Mouse (Mus musculus) stomach, embryonic 15.5 days (tissue): ENCODE measurements around the gene Nos3. TPM values are rescaled to one million over a fixed set of nuclear protein-coding genes. Genes with fewer than 3 reads are reported as not detected.

Source experiments
- ATAC-seq: fragments of 200-750 bp; cut with Nextera tagmentation; 2 replicates; pipeline ENCODE4 v1.8.0; 2017; ENCODE audit warnings: low read depth, moderate number of reproducible peaks, moderate TSS enrichment; ENCODE audit not compliant: insufficient read depth, low FRiP score
- H3K27ac ChIP-seq: fragments of 300-500 bp; sonication (generic); 2 replicates; pipeline ENCODE4 v1.5.1; 2015; ENCODE audit warnings: mild to moderate bottlenecking, inconsistent platforms
- H3K27me3 ChIP-seq: fragments of 300-500 bp; sonication (generic); replicated peaks from 2 replicates; pipeline ENCODE4 v1.6.1; 2015; ENCODE audit warnings: inconsistent platforms
- H3K36me3 ChIP-seq: fragments of 300-500 bp; sonication (generic); 2 replicates; pipeline ENCODE4 v1.6.1; 2015; ENCODE audit warnings: inconsistent platforms
- H3K4me1 ChIP-seq: fragments of 300-500 bp; sonication (generic); 2 replicates; pipeline ENCODE4 v1.6.1; 2015; ENCODE audit warnings: inconsistent platforms
- H3K4me2 ChIP-seq: fragments of 300-500 bp; sonication (generic); 2 replicates; pipeline ENCODE4 v1.6.1; 2015; ENCODE audit warnings: mild to moderate bottlenecking, inconsistent platforms
- H3K4me3 ChIP-seq: fragments of 300-500 bp; sonication (generic); replicated peaks from 2 replicates; pipeline ENCODE4 v1.5.1; 2015; ENCODE audit warnings: inconsistent platforms
- H3K9ac ChIP-seq: fragments of 300-500 bp; sonication (generic); 2 replicates; pipeline ENCODE4 v1.6.1; 2015; ENCODE audit warnings: inconsistent platforms
- H3K9me3 ChIP-seq: fragments of 300-500 bp; sonication (generic); 2 replicates; pipeline ENCODE4 v1.6.1; 2016; ENCODE audit warnings: inconsistent platforms
- WGBS: fragments of 180-500 bp; shearing (Covaris S2); methylation state at CpG from one replicate; pipeline ENCODE4 v1.1.7; 2015; 5-methylcytosine and 5-hydroxymethylcytosine counted together
- polyA plus RNA-seq: library from polyadenylated mRNA; unstranded; fragments of >200 nt; fragmentation: Nextera tagmentation; extraction: Ambion mirVana; gene quantifications from 2 replicates; pipeline ENCODE4 v1.2.1, GENCODE M21; 2015

Gene Nos3
- polyA plus RNA-seq: 6.8 and 8.3 TPM in 2 replicates

DNA sequence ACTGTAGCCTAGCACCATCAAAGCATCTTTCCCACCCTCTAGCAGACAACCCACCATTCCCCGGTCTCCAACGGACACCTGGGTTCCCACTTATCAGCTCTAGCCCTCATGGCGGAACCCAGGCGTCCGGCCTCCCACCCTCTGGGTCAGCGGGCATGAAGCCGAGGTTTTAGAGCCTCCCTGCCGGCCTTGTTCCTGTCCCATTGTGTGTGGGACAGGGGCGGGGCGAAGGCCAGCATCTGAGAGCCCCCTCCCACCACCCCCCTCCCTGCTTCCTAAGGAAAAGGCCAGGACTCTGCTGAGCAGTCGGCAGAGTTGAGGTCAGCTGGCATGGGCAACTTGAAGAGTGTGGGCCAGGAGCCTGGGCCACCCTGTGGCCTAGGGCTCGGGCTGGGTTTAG is at the start of gene Nos3:
TSS of gene Nos3 (plus strand) at position 303 of the 400 bp plus-strand sequence.
- H3K9me3 ChIP-seq: no peaks in the 10 kb centered on the region
- H3K27me3 ChIP-seq: no peaks in the 10 kb centered on the region
- no peak within 1 kb of the TSS for H3K4me2 ChIP-seq
- peak within 1 kb of the TSS; percentile 17; the same call in 1 of the 2 replicates for H3K4me3 ChIP-seq
- no peaks in the 10 kb centered on the region for H3K4me1 ChIP-seq
- H3K36me3 ChIP-seq: no peaks in the 10 kb centered on the region
- ATAC-seq: no peak
- no peak within 1 kb of the TSS for H3K9ac ChIP-seq
- WGBS: 60% methylated on average over 12 of the region's 12 CpGs
- no peak within 1 kb of the TSS for H3K27ac ChIP-seq

- no peak overlapping the region for H3K4me3 ChIP-seq
Measured at GRCm38 (mm10) chr5:24319776-24320466, 44.7 kb upstream of the Nos3 start.

DNA sequence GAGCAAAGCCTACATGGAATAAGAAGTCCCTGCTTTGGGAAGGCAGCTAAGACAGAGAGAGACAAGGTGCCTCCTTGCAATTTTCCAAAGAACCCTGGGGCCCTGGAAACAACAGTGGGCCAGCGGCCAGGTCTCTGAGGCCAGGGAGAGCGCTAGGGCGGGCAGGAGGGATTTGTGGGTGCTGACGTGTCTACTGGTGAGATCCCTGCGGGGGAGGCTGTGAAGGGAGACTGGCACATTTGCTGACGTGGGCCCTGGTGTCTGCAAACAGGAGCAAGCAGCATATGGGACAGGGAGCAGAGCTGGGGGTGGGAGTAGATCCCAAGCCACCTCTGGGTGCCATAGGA is 44.2 kb upstream of the Nos3 start:
- peaks cover 22% of the 10 kb centered on the region for H3K4me1 ChIP-seq
- H3K4me3 ChIP-seq: no peak overlapping the region
- no peak overlapping the region for H3K9ac ChIP-seq
- 47% methylated on average over 6 of the region's 6 CpGs for WGBS
- H3K27ac ChIP-seq: no peak overlapping the region
- peaks cover 9% of the 10 kb centered on the region for H3K36me3 ChIP-seq
- no peaks in the 10 kb centered on the region for H3K27me3 ChIP-seq
- ATAC-seq: no peak
- no peaks in the 10 kb centered on the region for H3K9me3 ChIP-seq
- H3K4me2 ChIP-seq: no peak overlapping the region

More at GRCm38 (mm10) chr5:24319776-24320466, 44.7 kb upstream of the Nos3 start:
- no peaks in the 10 kb centered on the region for H3K27me3 ChIP-seq
- no peak for ATAC-seq
- no peaks in the 10 kb centered on the region for H3K9me3 ChIP-seq
- H3K9ac ChIP-seq: no peak overlapping the region
- peaks cover 4% of the 10 kb centered on the region; the same call in 1 of the 2 replicates for H3K36me3 ChIP-seq
- 17% methylated on average over 13 of the region's 13 CpGs for WGBS
- H3K27ac ChIP-seq: no peak overlapping the region
- peaks cover 22% of the 10 kb centered on the region for H3K4me1 ChIP-seq
- no peak overlapping the region for H3K4me2 ChIP-seq

DNA sequence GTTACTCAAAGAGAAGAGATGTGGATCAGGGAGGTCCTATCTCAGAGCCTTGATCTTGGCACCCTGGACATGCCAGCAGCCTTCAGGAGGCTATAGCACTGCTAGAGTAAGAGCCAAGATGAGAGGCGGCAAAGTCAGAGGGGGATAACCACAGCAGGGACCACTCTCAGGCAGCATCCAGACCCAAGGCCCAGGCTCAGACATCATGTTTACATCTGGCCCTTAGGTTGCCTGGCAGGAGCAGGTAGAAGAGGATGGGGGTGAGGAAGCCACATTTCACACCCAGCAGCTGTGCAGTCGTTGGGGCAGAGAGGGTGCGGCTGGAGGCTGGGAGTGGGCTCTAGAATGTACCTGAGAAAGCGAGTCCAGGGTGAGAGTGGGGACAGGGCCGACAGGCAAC is 43.7 kb upstream of the Nos3 start:
- H3K9ac ChIP-seq: no peak overlapping the region
- H3K4me1 ChIP-seq: peaks cover 22% of the 10 kb centered on the region
- no peak for ATAC-seq
- 60% methylated on average over 5 of the region's 5 CpGs for WGBS
- H3K36me3 ChIP-seq: peaks cover 12% of the 10 kb centered on the region
- H3K27ac ChIP-seq: no peak overlapping the region
- H3K4me3 ChIP-seq: no peak overlapping the region
- H3K27me3 ChIP-seq: no peaks in the 10 kb centered on the region
- no peak overlapping the region for H3K4me2 ChIP-seq
- no peaks in the 10 kb centered on the region for H3K9me3 ChIP-seq

- H3K9ac ChIP-seq: no peak overlapping the region
- H3K9me3 ChIP-seq: no peaks in the 10 kb centered on the region
- H3K4me1 ChIP-seq: peaks cover 22% of the 10 kb centered on the region
- ATAC-seq: no peak
- H3K27me3 ChIP-seq: no peaks in the 10 kb centered on the region
- no peak overlapping the region for H3K4me3 ChIP-seq
- H3K4me2 ChIP-seq: no peak overlapping the region
- peaks cover 12% of the 10 kb centered on the region for H3K36me3 ChIP-seq
- WGBS: 32% methylated on average over 22 of the region's 22 CpGs
- H3K27ac ChIP-seq: no peak overlapping the region
Measured at GRCm38 (mm10) chr5:24321711-24322682, 42.6 kb upstream of the Nos3 start.

- no peak for ATAC-seq
- H3K27ac ChIP-seq: no peak overlapping the region
Measured at GRCm38 (mm10) chr5:24325251-24325650, 39.4 kb upstream of the Nos3 start.

GRCm38 (mm10) chr5:24326166-24326841 is 38.3 kb upstream of the Nos3 start:
- Histone ChIP-seq H3K9me3 (no peaks in the 10 kb centered on the region), H3K9ac (no peak overlapping the region), H3K27ac (no peak overlapping the region), H3K4me1 (peaks cover 41% of the 10 kb centered on the region), H3K4me2 (no peak overlapping the region), H3K36me3 (peaks cover 12% of the 10 kb centered on the region), H3K27me3 (no peaks in the 10 kb centered on the region), H3K4me3 (no peak overlapping the region)
- ATAC-seq: no peak
- WGBS: 88% methylated on average over 15 of the region's 15 CpGs

More at GRCm38 (mm10) chr5:24325251-24325650, 39.4 kb upstream of the Nos3 start:
- H3K4me2 ChIP-seq: no peak overlapping the region
- peaks cover 48% of the 10 kb centered on the region for H3K4me1 ChIP-seq
- no peak overlapping the region for H3K4me3 ChIP-seq
- H3K27me3 ChIP-seq: no peaks in the 10 kb centered on the region
- H3K36me3 ChIP-seq: peaks cover 12% of the 10 kb centered on the region
- WGBS: 54% methylated on average over 14 of the region's 14 CpGs
- no peaks in the 10 kb centered on the region for H3K9me3 ChIP-seq
- H3K9ac ChIP-seq: no peak overlapping the region

- peaks cover 37% of the 10 kb centered on the region for H3K4me1 ChIP-seq
- H3K9ac ChIP-seq: no peak overlapping the region
- H3K36me3 ChIP-seq: peaks cover 12% of the 10 kb centered on the region
- no peak overlapping the region for H3K27ac ChIP-seq
- no peaks in the 10 kb centered on the region for H3K27me3 ChIP-seq
- H3K4me3 ChIP-seq: no peak overlapping the region
- H3K9me3 ChIP-seq: no peaks in the 10 kb centered on the region
- 70% methylated on average over 4 of the region's 4 CpGs for WGBS
- no peak overlapping the region for H3K4me2 ChIP-seq
- no peak for ATAC-seq
Measured at GRCm38 (mm10) chr5:24326842-24327417, 37.7 kb upstream of the Nos3 start.

- H3K4me1 ChIP-seq: peaks cover 32% of the 10 kb centered on the region
- H3K27ac ChIP-seq: peak overlapping the region; percentile 77
- H3K4me3 ChIP-seq: peak overlapping the region; percentile 29
- ATAC-seq: no peak
- H3K9me3 ChIP-seq: no peaks in the 10 kb centered on the region
- H3K4me2 ChIP-seq: peak overlapping the region; percentile 60
- peaks cover 12% of the 10 kb centered on the region for H3K36me3 ChIP-seq
- H3K9ac ChIP-seq: 0 out of 2 replicates have a peak overlapping the region, but pooled peaks have one; percentile 16
- H3K27me3 ChIP-seq: no peaks in the 10 kb centered on the region
- WGBS: 57% methylated on average over 6 of the region's 6 CpGs
Measured at GRCm38 (mm10) chr5:24328813-24329211, 35.8 kb upstream of the Nos3 start.

- Histone ChIP-seq H3K9me3 (no peaks in the 10 kb centered on the region), H3K27me3 (no peaks in the 10 kb centered on the region), H3K4me3 (peak overlapping the region; percentile 29), H3K4me1 (peaks cover 34% of the 10 kb centered on the region), H3K4me2 (peak overlapping the region; percentile 60), H3K27ac (peak overlapping the region; percentile 77), H3K9ac (0 out of 2 replicates have a peak overlapping the region, but pooled peaks have one; percentile 16), H3K36me3 (peaks cover 12% of the 10 kb centered on the region)
- WGBS: 6% methylated on average over 22 of the region's 27 CpGs
- ATAC-seq: peak; percentile 82
Measured at GRCm38 (mm10) chr5:24329212-24329964, 35.2 kb upstream of the Nos3 start.

DNA sequence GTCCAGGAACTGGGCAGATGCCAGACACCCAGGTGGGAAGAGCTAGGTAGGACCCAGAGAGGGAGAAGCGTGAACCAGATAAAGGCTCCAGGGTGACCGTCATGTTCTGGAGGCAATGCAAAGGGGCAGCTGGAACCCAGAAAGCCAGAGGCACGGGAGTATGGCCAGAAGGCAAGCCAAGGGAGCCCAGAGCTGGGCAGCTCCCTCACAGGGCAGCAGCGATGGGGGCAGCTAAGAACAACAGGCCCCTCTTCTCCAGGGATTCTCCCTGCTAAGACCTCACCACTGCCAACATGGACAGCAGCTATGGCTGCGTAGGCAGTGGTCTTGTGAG is 34.7 kb upstream of the Nos3 start:
- Histone ChIP-seq H3K4me1 (peaks cover 40% of the 10 kb centered on the region), H3K27me3 (no peaks in the 10 kb centered on the region), H3K4me3 (peak overlapping the region; percentile 29; the same call in 1 of the 2 replicates), H3K36me3 (peaks cover 7% of the 10 kb centered on the region), H3K4me2 (peak overlapping the region; percentile 60), H3K9me3 (no peaks in the 10 kb centered on the region), H3K9ac (no peak overlapping the region), H3K27ac (peak overlapping the region; percentile 77)
- 35% methylated on average over 5 of the region's 5 CpGs for WGBS
- no peak for ATAC-seq
